Mouse (Mus musculus) frontal cortex, adult (tissue): Measurements from ENCODE around the gene Ppp1r14b.
A peak's percentile ranks its signal among the peaks of the same experiment; 100 is the strongest.

Experiments used
- ATAC-seq: cut with Nextera tagmentation; 2 replicates; pipeline ENCODE4 v1.9.2; 2017; ENCODE audit warnings: mild to moderate bottlenecking, moderate library complexity, mixed read lengths; ENCODE audit not compliant: low TSS enrichment

Gene Ppp1r14b

DNA sequence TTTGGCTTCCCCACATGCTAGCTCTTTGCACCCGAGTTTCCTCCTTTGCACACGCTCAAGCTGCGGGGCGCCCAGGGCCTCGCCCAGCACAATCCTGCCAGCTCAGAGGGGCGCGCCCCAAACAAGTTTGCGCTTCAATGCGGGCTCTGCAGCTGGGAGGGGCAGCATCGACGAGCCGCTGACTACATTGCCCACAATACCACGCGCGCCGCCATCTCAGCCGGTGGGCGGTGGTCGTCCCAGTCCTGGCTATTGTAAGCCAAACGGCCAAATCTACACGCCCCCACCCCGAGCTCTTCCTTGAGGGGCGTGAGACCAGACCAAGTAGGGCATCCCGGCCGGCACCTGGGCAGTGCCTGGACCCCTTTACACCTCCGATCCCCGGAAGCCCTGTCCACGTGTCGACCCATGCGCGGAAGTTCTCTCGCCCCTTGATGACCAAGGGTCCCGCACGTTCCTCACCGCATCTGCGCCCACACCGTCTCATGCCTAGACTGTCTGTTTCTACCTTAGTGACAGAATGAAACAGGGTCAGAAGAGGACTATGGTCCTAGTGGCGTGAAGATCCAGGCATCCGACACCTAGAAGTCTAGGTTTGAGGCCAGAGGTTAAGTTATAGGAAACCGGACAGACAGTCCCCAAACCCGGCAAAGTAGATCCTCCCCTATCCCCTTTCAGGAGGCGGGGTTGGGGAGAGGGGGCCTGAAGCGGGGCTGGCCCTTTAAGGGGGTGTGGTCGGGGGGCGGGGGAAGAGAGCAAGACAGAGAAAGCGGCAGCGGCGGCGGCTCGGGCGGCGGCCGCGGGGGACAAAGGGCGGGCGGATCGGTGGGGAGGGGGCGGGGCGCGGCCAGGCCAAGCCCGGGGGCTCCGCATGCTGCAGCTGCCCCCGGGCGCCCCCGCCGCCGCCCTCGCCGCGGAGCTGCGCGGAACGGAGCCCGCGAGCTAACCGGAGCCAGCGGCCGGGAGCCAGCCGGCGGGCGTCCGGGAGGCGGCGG lies at the start of gene Ppp1r14b:
Gene Ppp1r14b, plus strand, starts transcription at position 758 of the 995 bp plus-strand sequence.
- peak; percentile 42; the same call in 1 of the 2 replicates for ATAC-seq

DNA sequence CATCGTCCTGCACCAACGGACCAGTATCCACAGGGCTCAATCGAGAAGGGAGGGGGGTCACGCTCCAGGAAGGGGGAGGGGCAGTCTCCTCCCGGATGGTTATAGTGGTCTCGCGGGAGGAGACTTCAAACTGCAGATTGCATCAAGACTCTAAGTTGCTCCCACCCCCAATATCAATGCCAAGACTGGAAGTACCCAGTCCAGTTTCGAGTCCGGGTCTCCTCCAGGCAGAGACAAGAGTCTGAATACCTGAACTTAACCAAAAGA lies 49.5 kb upstream of the Ppp1r14b start, which contains the start of gene Catsperz:
Gene Catsperz, minus strand, starts transcription at position 74 of the 267 bp plus-strand sequence.
- ATAC-seq: no peak

- ATAC-seq: no peak
These were observed 49.0 kb upstream of the Ppp1r14b start for GRCm38 (mm10) chr19:6925611-6926329.

DNA sequence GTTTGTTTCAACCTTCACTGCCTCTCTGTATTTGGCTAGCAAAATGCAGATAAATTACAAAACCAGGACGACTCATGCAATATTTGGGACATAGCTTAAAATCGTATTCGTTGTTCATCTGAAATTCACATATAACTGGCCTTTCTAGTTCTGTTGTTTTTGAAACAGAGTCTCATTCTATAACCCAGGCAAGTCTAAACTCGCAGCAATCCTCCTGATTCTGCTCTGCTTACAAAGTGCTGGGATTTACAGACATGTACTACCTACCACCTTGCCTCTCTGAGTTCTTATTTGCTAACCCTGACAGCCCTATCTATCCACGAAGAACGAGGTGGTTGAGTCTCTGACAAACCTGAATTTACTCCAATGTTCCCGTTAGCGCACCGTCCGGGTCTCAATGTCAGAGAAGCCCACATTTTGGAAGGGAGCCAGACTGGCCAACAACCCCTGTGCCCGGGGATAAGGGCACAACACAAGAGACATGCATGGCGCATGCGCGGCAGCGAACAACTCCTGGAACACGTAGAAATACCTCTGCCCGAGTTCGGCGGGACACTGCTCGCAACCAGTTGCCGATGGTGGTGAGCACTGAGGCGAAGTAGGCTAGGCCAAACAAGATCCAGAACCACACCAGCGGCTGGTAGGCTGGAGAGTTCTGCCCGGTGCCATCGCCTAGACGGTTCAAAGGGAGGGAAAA lies 48.1 kb upstream of the Ppp1r14b start:
- ATAC-seq: no peak

DNA sequence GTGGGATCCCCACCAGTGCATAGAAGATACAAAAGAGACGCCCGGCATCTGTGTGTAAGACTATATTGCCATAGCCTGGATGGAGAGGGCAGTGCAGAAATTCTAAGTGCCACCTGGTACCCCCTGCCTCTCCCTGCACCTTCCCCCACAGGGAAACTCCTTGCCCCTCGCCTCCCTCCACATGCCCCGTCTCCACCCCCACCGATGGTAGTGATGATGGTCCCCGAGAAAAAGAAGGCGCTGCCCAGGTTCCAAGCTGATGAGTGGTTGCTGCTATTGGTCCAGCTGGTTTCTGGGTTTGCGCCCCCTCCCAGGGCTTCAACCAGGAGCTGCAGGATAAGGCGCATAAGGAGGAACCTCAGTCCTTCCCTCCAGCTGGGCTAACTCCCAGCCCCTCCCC lies 46.7 kb upstream of the Ppp1r14b start:
- no peak for ATAC-seq

GRCm38 (mm10) chr19:6931002-6931401 lies 43.8 kb upstream of the Ppp1r14b start:
- no peak for ATAC-seq

DNA sequence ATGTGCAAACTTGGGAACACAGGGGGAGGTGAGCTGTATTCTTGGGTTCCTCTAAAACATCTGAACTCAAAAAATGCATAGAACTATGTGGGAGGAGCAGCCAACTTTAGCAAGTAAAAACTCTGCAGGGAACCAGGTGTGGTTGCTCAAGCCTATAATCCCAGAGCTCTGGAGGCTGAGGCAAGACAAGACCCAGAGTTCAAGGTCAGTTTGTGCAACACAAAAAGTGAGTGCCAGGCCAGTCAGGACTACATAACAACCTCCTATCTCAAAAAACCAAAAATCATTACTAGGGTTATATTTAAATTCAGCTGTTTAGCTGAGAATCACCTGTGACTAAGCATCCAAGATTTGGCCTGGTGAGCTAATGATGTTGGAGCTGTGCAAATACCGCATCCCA lies 42.8 kb upstream of the Ppp1r14b start:
- no peak for ATAC-seq

DNA sequence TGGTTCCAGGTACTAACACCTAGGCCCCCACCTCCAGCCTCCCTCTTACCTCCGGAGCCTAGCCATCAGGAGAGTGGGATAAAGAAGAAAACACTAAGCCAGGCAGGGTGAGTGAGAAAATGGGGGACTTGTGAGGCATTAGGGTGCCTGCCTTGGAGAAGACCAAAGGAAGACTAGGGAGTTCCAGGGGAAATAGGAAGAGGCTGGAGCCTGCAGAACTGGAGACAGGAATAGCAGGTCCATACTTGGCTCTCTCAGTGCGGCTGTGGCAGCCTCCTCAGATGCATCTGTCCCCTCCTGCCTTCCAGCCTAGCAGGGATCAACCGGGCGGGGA lies 41.7 kb upstream of the Ppp1r14b start:
- ATAC-seq: peak; percentile 60

DNA sequence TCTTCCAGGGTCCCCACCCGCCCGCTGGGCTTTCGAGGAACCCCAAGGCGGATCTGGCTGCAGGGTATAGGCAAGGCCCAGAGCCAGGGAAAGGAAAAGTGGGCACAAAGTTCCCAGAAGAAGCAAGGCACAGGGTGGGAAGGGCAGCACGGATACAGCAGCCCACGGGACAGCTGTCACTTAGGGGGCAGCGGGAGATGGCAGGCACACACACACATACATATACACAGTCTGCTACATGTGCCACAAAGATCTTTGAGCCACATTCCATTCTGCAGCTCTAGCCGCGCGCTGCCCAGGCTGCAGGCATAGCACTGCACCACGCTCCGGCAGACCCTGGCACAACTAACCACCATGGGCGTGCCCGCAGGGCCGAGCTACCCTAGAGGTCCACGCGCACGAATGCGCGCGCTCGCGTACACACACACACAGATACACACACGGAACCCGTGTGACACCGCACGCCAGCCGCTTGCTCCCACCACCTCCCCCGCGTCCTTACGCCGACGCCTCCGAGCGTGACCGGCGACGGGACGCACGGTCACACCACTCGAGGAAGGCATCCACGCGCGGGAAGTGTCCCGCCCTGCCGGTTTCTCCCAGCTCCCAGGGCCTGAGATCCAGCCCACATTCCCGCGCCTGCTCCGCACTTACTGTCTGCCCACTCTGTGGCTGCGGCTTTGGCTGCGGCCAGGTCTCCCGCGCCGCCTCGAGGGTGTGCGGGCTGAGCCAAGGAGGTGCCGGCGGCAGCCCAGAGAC lies 41.2 kb upstream of the Ppp1r14b start:
- peak; percentile 38 for ATAC-seq

DNA sequence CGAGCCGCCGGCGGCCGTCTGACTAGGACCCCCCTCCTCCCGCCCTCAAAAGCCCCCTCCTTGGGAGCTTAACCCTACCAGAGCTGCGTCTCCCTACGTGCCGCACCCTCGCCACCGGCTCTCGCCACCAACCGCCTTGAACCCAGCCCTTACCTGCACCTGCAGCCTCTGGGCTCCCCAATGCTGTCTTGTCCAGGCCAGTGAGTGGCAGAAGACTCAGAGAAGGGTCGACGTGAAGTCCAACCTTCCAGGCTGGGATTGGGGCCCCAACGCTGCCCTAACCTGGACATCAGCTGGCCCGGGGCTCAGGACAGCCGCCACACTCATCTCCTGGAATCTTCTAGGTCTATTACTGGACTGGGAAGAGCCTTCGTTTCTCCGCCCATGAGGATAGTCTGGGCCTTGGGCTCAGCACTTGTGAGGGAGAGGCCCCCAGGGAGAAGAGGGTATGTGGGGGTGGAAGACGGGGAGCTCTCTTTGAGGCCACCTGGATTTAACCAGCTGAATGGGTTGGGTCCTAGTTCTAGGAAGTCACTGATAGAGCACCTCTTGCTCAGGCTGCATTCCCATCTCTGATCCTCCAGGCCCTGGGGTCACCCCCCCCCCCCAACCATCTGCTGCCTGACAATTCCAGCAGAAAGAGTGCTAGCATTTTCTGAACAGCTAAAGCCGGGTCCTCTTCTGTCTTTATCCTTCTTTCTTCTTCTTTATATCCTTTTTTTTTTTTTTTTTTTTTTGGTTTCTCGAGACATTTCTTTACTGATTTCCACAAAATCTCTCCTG lies 40.4 kb upstream of the Ppp1r14b start, which contains the start of gene Kcnk4:
Gene Kcnk4, minus strand, starts transcription at position 321 of the 783 bp plus-strand sequence.
- 0 out of 2 replicates have a peak, but pooled peaks have one; percentile 3 for ATAC-seq

DNA sequence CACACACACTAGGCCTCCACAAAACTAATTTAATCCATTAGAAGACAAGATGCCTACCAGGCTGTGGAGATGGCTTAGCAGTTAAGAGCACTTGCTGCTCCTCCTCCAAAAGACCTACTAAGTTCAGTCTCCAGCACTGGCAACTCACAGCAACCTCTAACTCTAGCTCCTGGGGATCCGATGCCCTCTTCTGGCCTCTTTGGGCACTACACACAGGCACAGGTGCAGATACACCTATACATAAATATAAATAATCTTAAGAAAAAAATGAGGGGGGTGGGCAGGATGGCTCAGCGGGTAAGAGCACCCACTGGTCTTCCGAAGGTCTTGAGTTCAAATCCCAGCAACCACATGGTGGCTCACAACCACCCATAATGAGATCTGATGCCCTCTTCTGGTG lies 38.5 kb upstream of the Ppp1r14b start:
- ATAC-seq: no peak

GRCm38 (mm10) chr19:6937541-6938465 lies 37.0 kb upstream of the Ppp1r14b start:
- ATAC-seq: no peak

GRCm38 (mm10) chr19:6939106-6940002 lies 35.4 kb upstream of the Ppp1r14b start:
- ATAC-seq: no peak

DNA sequence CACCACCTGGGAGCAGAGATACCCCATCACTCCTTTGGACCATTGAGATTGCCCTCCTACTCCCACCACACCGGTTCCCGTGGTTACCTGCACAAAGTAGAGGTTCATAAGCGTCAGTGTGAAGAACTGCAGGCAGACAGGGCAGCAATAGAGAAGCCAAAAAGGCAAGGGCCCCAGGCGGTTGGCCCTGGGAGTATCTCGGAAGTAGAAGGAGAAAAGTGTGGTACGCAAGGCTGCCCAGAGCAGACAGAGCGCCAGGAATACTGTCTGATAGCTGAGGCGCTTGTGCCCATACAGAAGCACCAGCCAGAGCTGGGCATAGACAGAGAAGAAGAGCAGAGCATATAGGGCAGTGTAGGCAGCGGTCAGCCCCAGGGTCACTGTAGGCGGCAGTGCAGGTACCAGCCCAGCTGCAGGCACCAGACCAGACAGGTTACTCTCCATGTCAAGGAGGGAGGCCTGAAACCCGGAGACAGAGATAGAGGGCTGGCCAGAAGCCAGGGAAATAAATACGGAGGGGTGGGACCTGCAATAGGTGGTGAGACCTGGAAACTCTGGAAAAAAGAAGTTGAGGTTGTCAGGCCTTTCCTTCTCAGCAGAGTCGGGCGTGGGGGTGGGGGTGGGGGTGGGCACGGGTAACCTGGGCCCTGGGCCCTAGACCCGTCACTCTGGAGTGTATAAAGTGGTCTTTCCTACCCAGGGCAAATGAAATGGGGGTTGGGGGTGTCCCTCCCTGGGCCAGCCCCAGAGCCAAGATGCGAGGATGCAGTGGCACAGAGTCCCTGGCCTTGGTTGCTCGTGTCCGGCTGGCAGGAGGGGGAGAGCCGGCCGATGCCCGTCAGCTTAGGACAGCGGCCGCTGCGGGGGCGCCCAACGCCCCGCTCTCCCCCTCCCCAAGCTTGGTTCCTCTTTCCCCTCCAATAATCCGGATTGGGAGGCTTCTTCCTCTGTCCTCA lies 34.1 kb upstream of the Ppp1r14b start:
- ATAC-seq: no peak

GRCm38 (mm10) chr19:6941372-6942248 lies 33.2 kb upstream of the Ppp1r14b start, which contains the start of gene Bad:
Gene Bad, plus strand, starts transcription at chr19:6941861.
- ATAC-seq: peak; percentile 58

DNA sequence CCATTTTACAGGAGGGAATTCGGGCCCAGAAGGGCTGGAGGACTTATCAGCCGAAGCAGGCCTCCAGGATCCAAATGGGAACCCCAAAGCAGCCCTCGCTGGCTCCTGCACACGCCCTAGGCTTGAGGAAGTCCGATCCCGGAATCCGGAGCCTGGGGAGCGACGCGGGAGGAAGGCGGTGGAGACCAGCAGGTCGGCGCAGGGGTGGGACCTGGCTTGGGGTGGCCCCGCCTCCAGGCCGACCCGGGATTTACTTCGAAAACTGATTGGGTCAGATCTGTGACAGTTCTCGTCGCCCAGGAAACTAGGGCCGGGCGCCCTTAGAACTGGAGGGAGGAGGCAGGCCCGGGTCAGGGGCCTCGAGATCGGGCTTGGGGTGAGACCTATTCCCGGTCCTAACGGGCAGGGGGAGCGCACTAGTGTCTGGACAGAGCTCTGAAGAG lies 32.5 kb upstream of the Ppp1r14b start, which contains the start of gene Gpr137:
Gene Gpr137, minus strand, starts transcription at position 232 of the 443 bp plus-strand sequence.
- peak; percentile 58 for ATAC-seq
